Mouse (Mus musculus) neutrophil, adult 59 days (primary cell): ENCODE results near the gene Cd80. TPM values are rescaled to one million over a fixed set of nuclear protein-coding genes. Genes with fewer than 3 reads are reported as not detected.

Experiments used
- total RNA-seq, 2 experiments: library from RNA; stranded (reverse); gene quantifications; 1 replicate in 1 of 2; 2 replicates in 1 of 2; pipeline ENCODE4 v1.2.4; 2023

Gene Cd80
- 10 to 100 TPM; 26.6 to 28.0 TPM for total RNA-seq

GRCm38 (mm10) chr16:38455511-38456418 is at the start of gene Cd80:
Cd80 (plus strand) TSS chr16:38455561.

GRCm38 (mm10) chr16:38432498-38433425 is 22.6 kb upstream of the Cd80 start, which contains the start of gene Pla1a:
Pla1a (minus strand) TSS chr16:38433145.

GRCm38 (mm10) chr16:38452442-38453202 is 2.7 kb upstream of the Cd80 start, which contains the start of gene Adprh:
Adprh (minus strand) TSS chr16:38452703.

GRCm38 (mm10) chr16:38522129-38523084 is 67.0 kb downstream of the Cd80 start, which contains the start of gene Timmdc1:
Timmdc1 (minus strand) TSS chr16:38522663.

Other genes starting within 250 kb of the Cd80 start
- gene Nr1i2, start 160.7 kb upstream of the Cd80 start, total RNA-seq, result not detected
- gene Maats1, start 113.4 kb upstream of the Cd80 start, total RNA-seq, result under 1 TPM in 1 of 2 experiments, not detected in 1; 0.27 TPM
- 10 to 100 TPM; 77.5 to 79.5 TPM for gene Cox17, start 108.6 kb upstream of the Cd80 start, total RNA-seq
- gene Gm21987, start 108.5 kb upstream of the Cd80 start, total RNA-seq, result not detected
- gene Popdc2, start 93.4 kb upstream of the Cd80 start, total RNA-seq, result 1 to 10 TPM in 1 of 2 experiments, under 1 TPM in 1; 0.22 to 1.1 TPM
- gene Pla1a, start 22.4 kb upstream of the Cd80 start, total RNA-seq, result not detected
- 10 to 100 TPM; 40.9 to 43.8 TPM for gene Adprh, start 2.9 kb upstream of the Cd80 start, total RNA-seq
- gene Timmdc1, start 67.1 kb downstream of the Cd80 start, total RNA-seq, result 10 to 100 TPM in 1 of 2 experiments, 1 to 10 TPM in 1; 9.3 to 11.1 TPM
- gene Poglut1, start 94.7 kb downstream of the Cd80 start, total RNA-seq, result 1 to 10 TPM; 8.3 to 8.9 TPM
- 10 to 100 TPM; 38.1 to 46.8 TPM for gene Tmem39a, start 103.1 kb downstream of the Cd80 start, total RNA-seq